Mouse (Mus musculus) heart, postnatal 10 days (tissue): ENCODE measurements at regions not wholly inside any gene's neighbourhood (a gene's known extent, or its start where the extent isn't known, plus 50 kb on each side); places are given as distances from the start of the nearest gene placed in this dataset.
"Not testable (repeated sequence)": the region's sequence is repeated elsewhere in the genome, so short reads cannot be mapped to it uniquely, and the experiment has no call there.

Experiments
- DNase-seq, 2 experiments: peaks; one replicate each; pipeline ENCODE4 v3.0.0; 2021
- intact Hi-C: fragments of 180-260 bp; cut with DNase I; formaldehyde crosslinking; loops from one replicate; pipeline ENCODE4 v1.15.1; 2025

GRCm38 (mm10) chr1:193517968-193518367, 147.9 kb upstream of the Camk1g start:
- DNase-seq: no peak
- intact Hi-C loops: no loop called here

GRCm38 (mm10) chr1:193517293-193517692, 147.2 kb upstream of the Camk1g start:
- intact Hi-C loops: no loop called here
- DNase-seq: no peak

DNA sequence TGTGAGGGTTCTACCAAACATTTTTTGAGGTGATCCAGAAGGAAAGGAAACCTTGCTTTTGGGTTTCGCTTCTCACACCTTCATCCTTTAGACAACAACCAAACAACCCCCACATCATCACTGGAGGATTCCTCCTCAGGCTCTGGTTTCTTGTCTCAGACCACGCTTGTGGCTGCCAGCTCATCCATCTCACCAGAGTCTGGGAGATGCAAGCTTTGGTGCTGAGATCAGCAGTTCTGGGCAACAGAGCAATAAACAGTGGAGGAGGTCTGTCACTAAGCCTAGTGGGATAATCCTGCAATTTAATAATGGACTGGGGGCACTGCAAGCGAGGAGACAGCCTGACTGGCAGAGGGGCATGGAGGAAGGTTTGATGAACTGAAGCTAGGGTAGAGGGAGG, 146.3 kb upstream of the Camk1g start:
- intact Hi-C loops: no loop called here
- no peak for DNase-seq

GRCm38 (mm10) chr1:193513929-193514710, 144.0 kb upstream of the Camk1g start:
- intact Hi-C loops: no loop called here
- DNase-seq: peak in 1 of 2 experiments; percentile 20

GRCm38 (mm10) chr1:193510066-193510793, 140.1 kb upstream of the Camk1g start:
- intact Hi-C loops: no loop called here
- DNase-seq: no peak

- intact Hi-C loops: no loop called here
- no peak for DNase-seq
Measured at GRCm38 (mm10) chr1:193508271-193508670, 138.2 kb upstream of the Camk1g start.

- no peak for DNase-seq
- intact Hi-C loops: no loop called here
Measured at GRCm38 (mm10) chr1:193506991-193507390, 136.9 kb upstream of the Camk1g start.

DNA sequence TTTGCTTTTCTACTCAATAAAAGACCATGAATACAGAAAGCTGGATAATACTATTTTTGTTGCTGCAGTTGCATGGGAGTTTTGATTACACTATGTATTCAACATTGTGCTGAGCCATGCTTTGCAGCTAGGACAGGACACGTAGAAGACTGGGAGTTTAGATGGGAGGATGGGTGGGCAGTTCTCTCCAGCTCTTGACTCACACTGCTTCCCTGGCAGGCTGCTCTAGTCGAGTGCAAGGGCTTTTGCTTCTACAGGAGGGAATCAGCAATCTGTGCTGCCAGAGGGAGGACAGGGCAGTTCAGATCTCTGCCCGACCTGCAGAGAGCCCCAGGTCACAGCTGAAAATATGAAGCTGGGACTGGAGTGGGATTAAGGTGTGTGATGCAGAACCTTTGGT, 135.3 kb upstream of the Camk1g start:
- intact Hi-C loops: no loop called here
- no peak for DNase-seq

DNA sequence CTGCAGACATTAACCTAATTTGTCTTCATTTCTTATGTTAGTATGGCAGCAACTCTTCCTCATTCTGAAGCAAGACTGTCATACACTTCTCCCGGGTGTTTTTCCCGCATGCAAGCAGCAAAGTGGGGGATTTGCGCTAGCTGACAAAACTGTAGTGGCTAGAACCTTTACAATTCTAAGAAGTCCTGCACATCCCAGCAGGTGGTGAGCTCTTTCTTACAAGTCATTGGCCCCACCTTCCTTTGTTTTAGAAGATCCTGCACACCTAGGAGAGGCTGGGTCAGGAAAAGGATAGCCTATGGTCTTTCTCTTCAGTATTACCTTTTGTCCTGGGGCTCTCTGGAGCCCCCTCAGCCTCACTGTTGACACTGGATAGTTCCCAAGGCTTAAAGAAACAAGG, 134.5 kb upstream of the Camk1g start:
- DNase-seq: no peak
- intact Hi-C loops: loop anchor here (5.0 kb wide), 2 partner anchors 83 to 117 kb away; no protein-coding TSS in a partner anchor

DNA sequence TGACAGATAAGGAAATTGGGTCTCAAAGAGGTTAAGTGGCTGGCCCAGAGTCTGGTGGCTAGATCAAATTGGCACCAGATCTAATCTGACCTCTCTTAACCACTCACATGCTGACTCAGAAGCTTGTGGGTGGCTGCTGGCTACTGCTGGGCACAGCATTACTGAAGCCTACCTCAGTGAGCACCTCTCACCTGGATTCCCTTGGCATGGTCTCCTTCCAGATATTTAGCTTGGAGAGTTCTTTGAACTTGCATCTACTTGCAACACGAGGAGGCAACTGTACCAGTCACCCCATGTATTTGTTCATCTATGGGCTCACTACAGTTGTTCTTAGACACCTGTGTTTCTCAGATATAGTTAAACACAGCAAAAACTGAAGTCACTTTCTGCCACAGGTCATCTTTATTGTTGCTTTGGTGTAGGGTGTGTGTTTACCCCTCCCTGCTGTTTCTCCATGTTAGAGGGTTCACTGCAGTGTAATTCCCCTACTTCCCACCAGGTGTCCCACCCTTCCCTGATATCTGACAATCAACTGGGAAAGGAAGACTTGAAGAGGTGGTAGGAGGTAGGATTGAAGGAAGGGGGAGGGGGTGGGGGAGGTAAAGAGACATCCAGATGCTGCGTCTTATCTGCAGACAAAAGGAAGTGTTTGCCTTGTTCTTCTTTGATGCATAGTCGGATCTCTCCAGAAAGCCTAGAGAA, 133.7 kb upstream of the Camk1g start:
- intact Hi-C loops: loop anchor here (5.0 kb wide), 2 partner anchors 84 to 116 kb away; no protein-coding TSS in a partner anchor
- peak; percentile 44 to 66 for DNase-seq

- no peak for DNase-seq
- intact Hi-C loops: no loop called here
Measured at GRCm38 (mm10) chr1:193496265-193497183, 126.4 kb upstream of the Camk1g start.

- no peak for DNase-seq
- intact Hi-C loops: no loop called here
Measured at GRCm38 (mm10) chr1:193488039-193488438, 117.9 kb upstream of the Camk1g start.

DNA sequence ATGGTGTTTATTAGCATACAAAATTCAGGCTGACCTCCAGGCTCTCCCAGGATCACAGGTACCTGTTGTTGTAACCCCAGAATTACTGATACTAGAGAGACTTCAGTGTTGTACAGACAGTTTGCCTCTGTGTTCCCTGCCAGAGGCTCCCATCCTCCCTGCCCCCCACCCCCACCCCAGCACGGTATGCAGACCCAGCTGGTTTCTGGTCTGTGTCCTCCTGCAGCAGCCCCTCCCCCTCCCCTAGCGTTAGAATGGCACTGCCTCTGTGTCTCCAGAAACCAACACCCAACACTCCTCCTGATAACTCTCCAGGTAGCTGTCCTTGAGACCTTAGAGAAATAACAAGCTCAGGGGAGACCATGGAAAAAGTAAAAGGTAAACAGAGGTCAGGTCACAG, 116.6 kb upstream of the Camk1g start:
- DNase-seq, intact Hi-C loops: not testable (repeated sequence)

DNA sequence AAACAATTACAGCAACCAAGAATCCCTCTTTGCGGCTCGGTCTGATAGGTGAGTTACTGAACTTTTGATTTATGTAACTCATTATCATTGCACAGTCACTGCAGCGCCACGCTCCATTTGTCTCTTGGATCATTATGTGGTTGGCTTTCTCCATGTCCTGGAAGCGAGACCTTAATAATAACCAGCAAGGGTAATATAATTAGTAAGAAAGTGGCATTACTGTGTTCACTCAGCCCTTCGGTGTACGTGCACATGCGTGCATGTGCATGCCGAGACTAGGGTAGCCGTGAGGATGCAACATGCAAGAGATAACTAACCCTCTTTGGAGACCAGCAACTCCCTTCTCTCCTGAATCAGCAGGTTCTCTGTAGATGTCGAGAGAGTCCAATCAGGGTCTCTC, 114.9 kb upstream of the Camk1g start:
- DNase-seq: no peak
- intact Hi-C loops: no loop called here

DNA sequence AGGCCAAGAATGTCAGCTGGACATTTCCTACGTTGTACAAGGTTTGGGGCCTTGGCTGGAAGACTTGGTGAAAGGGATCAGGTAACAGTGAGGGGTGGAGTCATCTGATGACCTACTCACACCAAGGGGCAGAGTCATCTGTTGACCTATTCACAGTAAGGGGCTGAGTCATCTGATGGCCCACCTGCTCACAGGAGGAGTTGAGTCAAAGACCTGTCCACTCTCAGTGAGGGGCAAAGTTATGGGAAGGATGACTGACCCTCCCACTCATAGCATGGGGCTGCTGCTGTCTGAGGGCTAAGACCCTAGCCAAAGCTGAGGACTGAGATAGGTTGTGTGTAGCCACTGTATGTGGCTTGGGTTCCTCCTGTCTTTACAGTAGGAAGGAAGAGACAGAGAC, 107.2 kb upstream of the Camk1g start:
- intact Hi-C loops: no loop called here
- no peak for DNase-seq

- DNase-seq: no peak
- intact Hi-C loops: no loop called here
Measured at GRCm38 (mm10) chr1:193476805-193477204, 106.7 kb upstream of the Camk1g start.

- intact Hi-C loops: no loop called here
- DNase-seq: no peak
Measured at GRCm38 (mm10) chr1:193466306-193466705, 96.2 kb upstream of the Camk1g start.

DNA sequence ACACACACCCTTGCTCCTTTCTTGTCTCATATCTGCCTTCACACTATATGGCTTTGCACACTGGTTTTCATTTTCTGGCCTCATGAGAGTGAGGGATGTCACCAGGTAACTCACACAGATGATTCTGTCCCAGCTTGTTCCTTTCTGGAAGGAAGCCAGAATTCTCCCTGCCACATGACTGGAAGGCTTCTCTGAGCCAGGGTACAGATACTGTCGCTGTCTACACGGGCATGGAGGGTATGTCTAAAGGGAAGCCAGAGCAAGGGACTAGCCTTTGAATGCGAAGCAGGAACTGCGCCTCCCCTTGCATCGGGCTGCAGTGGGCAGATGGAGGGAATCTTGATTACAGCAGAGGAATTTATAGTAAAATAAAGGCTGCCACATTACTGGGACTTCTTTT, 89.6 kb upstream of the Camk1g start:
- intact Hi-C loops: no loop called here

GRCm38 (mm10) chr1:193457908-193458307, 87.8 kb upstream of the Camk1g start:
- no peak for DNase-seq
- intact Hi-C loops: no loop called here

More for the DNA sequence above, 89.6 kb upstream of the Camk1g start:
- peak; percentile 22 to 27 for DNase-seq

- DNase-seq: no peak
- intact Hi-C loops: no loop called here
Measured at GRCm38 (mm10) chr1:193453654-193454053, 83.6 kb upstream of the Camk1g start.
